Mouse (Mus musculus) heart, embryonic 11.5 days (tissue): ENCODE results near the gene Gm20532. TPM values are rescaled to one million over a fixed set of nuclear protein-coding genes. Genes with fewer than 3 reads are reported as not detected.

Source experiments
- ATAC-seq: fragments of 200-750 bp; cut with Nextera tagmentation; replicated peaks from 2 replicates; pipeline ENCODE4 v1.8.0; 2017; ENCODE audit warnings: moderate library complexity; ENCODE audit not compliant: insufficient number of reproducible peaks, low FRiP score, low TSS enrichment
- H3K27ac ChIP-seq: fragments of 300-500 bp; sonication (generic); 2 replicates; pipeline ENCODE4 v1.5.1; 2014; ENCODE audit warnings: mild to moderate bottlenecking, low read depth, low read length
- H3K27me3 ChIP-seq: fragments of 300-500 bp; sonication (generic); 2 replicates; pipeline ENCODE4 v1.6.1; 2014; ENCODE audit warnings: mild to moderate bottlenecking, low read length, mixed read lengths; ENCODE audit not compliant: control insufficient read depth, insufficient read depth
- H3K36me3 ChIP-seq: fragments of 300-500 bp; sonication (generic); 2 replicates; pipeline ENCODE4 v1.6.1; 2014; ENCODE audit warnings: mild to moderate bottlenecking, low read length, moderate library complexity, mixed read lengths; ENCODE audit not compliant: control insufficient read depth, insufficient read depth
- H3K4me1 ChIP-seq: fragments of 300-500 bp; sonication (generic); 2 replicates; pipeline ENCODE4 v1.6.1; 2014; ENCODE audit warnings: low read length; ENCODE audit not compliant: control insufficient read depth, insufficient read depth
- H3K4me2 ChIP-seq: fragments of 300-500 bp; sonication (generic); 2 replicates; pipeline ENCODE4 v1.6.1; 2014; ENCODE audit warnings: mild to moderate bottlenecking, moderate library complexity
- H3K4me3 ChIP-seq: fragments of 300-500 bp; sonication (generic); 2 replicates; pipeline ENCODE4 v1.5.1; 2014; ENCODE audit warnings: low read depth, low read length
- H3K9ac ChIP-seq: fragments of 300-500 bp; sonication (generic); 2 replicates; pipeline ENCODE4 v1.6.1; 2014; ENCODE audit warnings: mild to moderate bottlenecking, low read depth, low read length, moderate library complexity
- H3K9me3 ChIP-seq: fragments of 300-500 bp; sonication (generic); replicated peaks from 2 replicates; pipeline ENCODE4 v1.6.1; 2016; ENCODE audit warnings: low read length; ENCODE audit not compliant: control insufficient read depth
- WGBS: fragments of 180-500 bp; shearing (Covaris S2); extraction: QIAGEN DNeasy Blood & Tissue Kit; methylation state at CpG from one replicate; pipeline ENCODE4 v1.1.7; 2014; ENCODE audit not compliant: insufficient replicate concordance; 5-methylcytosine and 5-hydroxymethylcytosine counted together
- polyA plus RNA-seq: library from polyadenylated mRNA; unstranded; fragments of >200 nt; fragmentation: Nextera tagmentation; extraction: Ambion mirVana; gene quantifications from 2 replicates; pipeline ENCODE4 v1.2.1, GENCODE M21; 2014

The Gm20532 gene
- polyA plus RNA-seq, 1 experiment from 2014 or later = not detected

GRCm38 (mm10) chr2:26608781-26609180 is 22.3 kb downstream of the Gm20532 start:
- Histone ChIP-seq H3K9ac (no peak overlapping the region), H3K9me3 (no peaks in the 10 kb centered on the region), H3K36me3 (no peaks in the 10 kb centered on the region), H3K4me3 (no peak overlapping the region), H3K4me1 (peaks cover 17% of the 10 kb centered on the region), H3K4me2 (no peak overlapping the region), H3K27me3 (no peaks in the 10 kb centered on the region; the same call in 1 of the 2 replicates), H3K27ac (no peak overlapping the region)
- no peak for ATAC-seq

GRCm38 (mm10) chr2:26609261-26609661 is 22.8 kb downstream of the Gm20532 start:
- Histone ChIP-seq H3K4me3 (no peak overlapping the region), H3K4me2 (no peak overlapping the region), H3K9me3 (no peaks in the 10 kb centered on the region), H3K36me3 (no peaks in the 10 kb centered on the region), H3K9ac (no peak overlapping the region), H3K27me3 (no peaks in the 10 kb centered on the region; the same call in 1 of the 2 replicates), H3K27ac (no peak overlapping the region), H3K4me1 (peaks cover 17% of the 10 kb centered on the region)
- ATAC-seq = no peak

GRCm38 (mm10) chr2:26610526-26610925 is 24.1 kb downstream of the Gm20532 start:
- Histone ChIP-seq H3K36me3 (no peaks in the 10 kb centered on the region), H3K9me3 (no peaks in the 10 kb centered on the region), H3K27ac (no peak overlapping the region), H3K9ac (no peak overlapping the region), H3K4me2 (no peak overlapping the region), H3K4me1 (peaks cover 17% of the 10 kb centered on the region), H3K4me3 (no peak overlapping the region), H3K27me3 (no peaks in the 10 kb centered on the region; the same call in 1 of the 2 replicates)
- WGBS = 74% methylated on average over 3 of the region's 3 CpGs
- ATAC-seq = no peak

GRCm38 (mm10) chr2:26611054-26611453 is 24.6 kb downstream of the Gm20532 start:
- no peak for ATAC-seq

GRCm38 (mm10) chr2:26611896-26612295 is 25.5 kb downstream of the Gm20532 start:
- Histone ChIP-seq H3K4me1 (peaks cover 8% of the 10 kb centered on the region), H3K36me3 (no peaks in the 10 kb centered on the region), H3K27me3 (no peaks in the 10 kb centered on the region; the same call in 1 of the 2 replicates), H3K9ac (no peak overlapping the region), H3K9me3 (no peaks in the 10 kb centered on the region), H3K4me3 (no peak overlapping the region), H3K4me2 (no peak overlapping the region), H3K27ac (no peak overlapping the region)
- no peak for ATAC-seq

More at GRCm38 (mm10) chr2:26611054-26611453, 24.6 kb downstream of the Gm20532 start:
- H3K9me3 ChIP-seq = no peaks in the 10 kb centered on the region
- H3K27me3 ChIP-seq = no peaks in the 10 kb centered on the region; the same call in 1 of the 2 replicates
- no peak overlapping the region for H3K9ac ChIP-seq
- peaks cover 16% of the 10 kb centered on the region for H3K4me1 ChIP-seq
- no peak overlapping the region for H3K4me2 ChIP-seq
- no peak overlapping the region for H3K27ac ChIP-seq
- H3K36me3 ChIP-seq = no peaks in the 10 kb centered on the region
- H3K4me3 ChIP-seq = no peak overlapping the region

- no peaks in the 10 kb centered on the region for H3K4me1 ChIP-seq
- no peaks in the 10 kb centered on the region for H3K36me3 ChIP-seq
- no peak overlapping the region for H3K9ac ChIP-seq
- H3K27me3 ChIP-seq = no peaks in the 10 kb centered on the region
- 76% methylated on average over 5 of the region's 5 CpGs for WGBS
- no peaks in the 10 kb centered on the region for H3K9me3 ChIP-seq
- H3K4me3 ChIP-seq = no peak overlapping the region
- H3K27ac ChIP-seq = no peak overlapping the region
- ATAC-seq = no peak
- no peak overlapping the region for H3K4me2 ChIP-seq
Observed at GRCm38 (mm10) chr2:26614903-26615302, 28.5 kb downstream of the Gm20532 start.

- WGBS = 71% methylated on average over 4 of the region's 4 CpGs
- H3K9me3 ChIP-seq = no peaks in the 10 kb centered on the region
- no peak overlapping the region for H3K9ac ChIP-seq
- ATAC-seq = no peak
- H3K4me1 ChIP-seq = no peaks in the 10 kb centered on the region
- no peak overlapping the region for H3K4me3 ChIP-seq
- H3K36me3 ChIP-seq = no peaks in the 10 kb centered on the region
- no peak overlapping the region for H3K4me2 ChIP-seq
- H3K27me3 ChIP-seq = no peaks in the 10 kb centered on the region
- no peak overlapping the region for H3K27ac ChIP-seq
Observed at GRCm38 (mm10) chr2:26615459-26616124, 29.2 kb downstream of the Gm20532 start.

- no peaks in the 10 kb centered on the region for H3K36me3 ChIP-seq
- no peak for ATAC-seq
- WGBS = 57% methylated on average over 6 of the region's 6 CpGs
- H3K9me3 ChIP-seq = no peaks in the 10 kb centered on the region
- H3K27ac ChIP-seq = no peak overlapping the region
- H3K9ac ChIP-seq = no peak overlapping the region
- no peaks in the 10 kb centered on the region for H3K27me3 ChIP-seq
- no peaks in the 10 kb centered on the region for H3K4me1 ChIP-seq
- no peak overlapping the region for H3K4me2 ChIP-seq
- no peak overlapping the region for H3K4me3 ChIP-seq
Observed at GRCm38 (mm10) chr2:26617331-26617730, 30.9 kb downstream of the Gm20532 start.

GRCm38 (mm10) chr2:26617928-26618327 is 31.5 kb downstream of the Gm20532 start:
- H3K4me3 ChIP-seq = no peak overlapping the region
- no peaks in the 10 kb centered on the region for H3K4me1 ChIP-seq
- no peak overlapping the region for H3K27ac ChIP-seq
- ATAC-seq = no peak
- H3K9ac ChIP-seq = no peak overlapping the region
- 53% methylated on average over 7 of the region's 7 CpGs for WGBS
- no peaks in the 10 kb centered on the region for H3K36me3 ChIP-seq
- no peaks in the 10 kb centered on the region for H3K9me3 ChIP-seq
- no peak overlapping the region for H3K4me2 ChIP-seq
- H3K27me3 ChIP-seq = no peaks in the 10 kb centered on the region
